15 mouse cellular contexts compared by ENCODE assay signal in the genomic region with DNA sequence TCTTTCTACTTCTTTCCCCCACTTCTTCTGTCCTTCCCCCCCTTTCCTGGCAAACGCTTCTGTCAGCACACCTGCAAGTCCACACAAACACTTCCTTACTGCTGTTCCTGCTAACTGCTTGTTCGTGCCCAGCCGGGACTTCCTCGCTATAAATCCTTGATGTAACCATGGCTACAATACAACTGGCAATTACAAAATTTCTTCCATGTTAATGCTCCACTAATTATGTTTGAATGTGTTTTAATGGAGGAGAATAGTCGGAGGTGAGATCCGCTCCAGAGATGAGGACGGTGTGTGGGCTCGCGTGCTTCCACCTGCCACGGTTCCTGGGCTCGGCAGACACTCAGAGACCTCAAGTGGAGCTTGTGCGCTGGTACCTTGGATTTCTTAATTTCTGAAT.
DNase-seq lines count a peak whose midpoint lies in the region; ATAC-seq lines count a peak whose summit lies in the region.
"Had no signal": no experiment of that assay in that cellular context is flagged by ENCODE, and none has a peak within 500 bp of the region (broad histone marks: within the 10 kb centered on the region; RNA-seq: fewer than 3 reads in every experiment).

No protein-coding gene starts in this region.

- DNase-seq in neural tube, embryonic 10.5 days (ENCODE audit: extremely low spot score, low spot score) = no peak
- DNase-seq in layer of hippocampus, postnatal 25 days (ENCODE audit: extremely low spot score in 1 of 2, low spot score in 1 of 2) = peak; percentile 5 to 20
- peak; percentile 4 for DNase-seq in right cerebral cortex, postnatal 4 days
- no peak for DNase-seq in gastrocnemius, adult 18-20 months (ENCODE audit: low spot score)
- DNase-seq in natural killer cell, adult 2 months (ENCODE audit: low spot score in 2 of 2) = no peak
- DNase-seq: cerebellum, postnatal 36 days; gastrocnemius, postnatal 14 days; kidney, adult 9 months; thymus, postnatal 36 days had no signal

- no peak overlapping the region for H3K9ac ChIP-seq in neural tube, embryonic 12.5 days
- H3K9ac ChIP-seq in forebrain, embryonic 16.5 days (replicated peaks; ENCODE audit: low read depth, low read length) = no peak overlapping the region
- H3K9ac ChIP-seq: embryonic facial prominence, embryonic 15.5 days; heart, embryonic 15.5 days; liver, embryonic 15.5 days had no signal

- 75% methylated on average over 12 of the region's 12 CpGs for WGBS in neural tube, embryonic 12.5 days
- WGBS in forebrain, embryonic 16.5 days = 28% methylated on average over 12 of the region's 12 CpGs

- no peaks in the 10 kb centered on the region for H3K4me1 ChIP-seq in neural tube, embryonic 12.5 days
- H3K4me1 ChIP-seq in forebrain, embryonic 16.5 days (replicated peaks; ENCODE audit: control insufficient read depth, insufficient read depth, low read length) = peaks cover 10% of the 10 kb centered on the region
- H3K4me1 ChIP-seq: embryonic facial prominence, embryonic 15.5 days; heart, embryonic 15.5 days; liver, embryonic 15.5 days; megakaryocyte, embryonic 14.5 days had no signal

- H3K36me3 ChIP-seq in neural tube, embryonic 12.5 days = no peaks in the 10 kb centered on the region
- H3K36me3 ChIP-seq in forebrain, embryonic 16.5 days (ENCODE audit: control insufficient read depth, insufficient read depth) = no peaks in the 10 kb centered on the region
- H3K36me3 ChIP-seq: embryonic facial prominence, embryonic 15.5 days; heart, embryonic 15.5 days; liver, embryonic 15.5 days had no signal

- H3K9me3 ChIP-seq in neural tube, embryonic 12.5 days = no peaks in the 10 kb centered on the region
- H3K9me3 ChIP-seq in forebrain, embryonic 16.5 days (ENCODE audit: control insufficient read depth, low read length) = no peaks in the 10 kb centered on the region
- H3K9me3 ChIP-seq: embryonic facial prominence, embryonic 15.5 days; heart, embryonic 15.5 days; liver, embryonic 15.5 days had no signal

- H3K27me3 ChIP-seq in neural tube, embryonic 12.5 days (replicated peaks) = no peaks in the 10 kb centered on the region
- H3K27me3 ChIP-seq in forebrain, embryonic 16.5 days (replicated peaks; ENCODE audit: control insufficient read depth, insufficient read depth, low read length) = no peaks in the 10 kb centered on the region
- H3K27me3 ChIP-seq: embryonic facial prominence, embryonic 15.5 days; heart, embryonic 15.5 days; liver, embryonic 15.5 days; megakaryocyte, embryonic 14.5 days had no signal

- ATAC-seq in neural tube, embryonic 12.5 days (ENCODE audit: low FRiP score, low read depth) = peak; percentile 61; the same call in 1 of the 2 replicates
- peak; percentile 83 for ATAC-seq in forebrain, embryonic 16.5 days

- H3K4me3 ChIP-seq in neural tube, embryonic 12.5 days = no peak overlapping the region
- H3K4me3 ChIP-seq in forebrain, embryonic 16.5 days (replicated peaks; ENCODE audit: low read length) = peak overlapping the region; percentile 2
- H3K4me3 ChIP-seq: embryonic facial prominence, embryonic 15.5 days; heart, embryonic 15.5 days; liver, embryonic 15.5 days; megakaryocyte, embryonic 14.5 days had no signal

- no peak overlapping the region for H3K27ac ChIP-seq in neural tube, embryonic 12.5 days
- H3K27ac ChIP-seq in forebrain, embryonic 16.5 days (ENCODE audit: low read length) = no peak overlapping the region
- H3K27ac ChIP-seq: embryonic facial prominence, embryonic 15.5 days; heart, embryonic 15.5 days; liver, embryonic 15.5 days had no signal

- H3K4me2 ChIP-seq in neural tube, embryonic 12.5 days (replicated peaks) = no peak overlapping the region
- peak overlapping the region; percentile 29 for H3K4me2 ChIP-seq in forebrain, embryonic 16.5 days (ENCODE audit: low read length)
- H3K4me2 ChIP-seq: embryonic facial prominence, embryonic 15.5 days; heart, embryonic 15.5 days; liver, embryonic 15.5 days had no signal

Comparison
In these comparisons a context has a peak if more than half of its experiments do, and no peak if none do; other contexts are left out.
1. DNase-seq: peak in layer of hippocampus, postnatal 25 days (2 of 2) and right cerebral cortex, postnatal 4 days (single experiment); none in neural tube, embryonic 10.5 days (single experiment), gastrocnemius, adult 18-20 months (single experiment) and natural killer cell, adult 2 months (0 of 2).